Mouse (Mus musculus): ENCODE measurements at regions not wholly inside any gene's neighbourhood (a gene's known extent, or its start where the extent isn't known, plus 50 kb on each side); places are given as distances from the start of the nearest gene placed in this dataset.

GRCm38 (mm10) chr11:112991862-112992261 is 209.8 kb downstream of the Sox9 start:
- WGBS: 23% methylated on average over 13 of the region's 13 CpGs
- no peak overlapping the region for H3K4me2 ChIP-seq (ENCODE audit: low read length)
- no peak for DNase-seq (ENCODE audit: low spot score)
- H3K9me3 ChIP-seq (ENCODE audit: control insufficient read depth, low read length): no peaks in the 10 kb centered on the region
- no peaks in the 10 kb centered on the region for H3K36me3 ChIP-seq (ENCODE audit: control insufficient read depth, insufficient read depth, low read length)
- 0 out of 2 replicates have a peak, but pooled peaks have one; percentile 34 for ATAC-seq (replicated peaks; ENCODE audit: low FRiP score, low TSS enrichment, low read depth)
- no peak overlapping the region for H3K27ac ChIP-seq (ENCODE audit: low read depth)
- H3K4me1 ChIP-seq (replicated peaks; ENCODE audit: control insufficient read depth, insufficient read depth, low read length): peaks cover 24% of the 10 kb centered on the region
- H3K4me3 ChIP-seq (ENCODE audit: low read depth, low read length): no peak overlapping the region
- H3K9ac ChIP-seq (ENCODE audit: low read length): no peak overlapping the region
- H3K27me3 ChIP-seq (replicated peaks; ENCODE audit: control insufficient read depth, insufficient read depth, low read length): no peaks in the 10 kb centered on the region

GRCm38 (mm10) chr11:112998777-112999583 is 217.0 kb downstream of the Sox9 start:
- H3K27me3 ChIP-seq (replicated peaks; ENCODE audit: control insufficient read depth, insufficient read depth, low read length): no peaks in the 10 kb centered on the region
- no peak overlapping the region for H3K4me3 ChIP-seq (ENCODE audit: low read depth, low read length)
- no peak overlapping the region for H3K4me2 ChIP-seq (ENCODE audit: low read length)
- no peak overlapping the region for H3K27ac ChIP-seq (ENCODE audit: low read depth)
- no peaks in the 10 kb centered on the region for H3K36me3 ChIP-seq (ENCODE audit: control insufficient read depth, insufficient read depth, low read length)
- no peak for ATAC-seq (replicated peaks; ENCODE audit: low FRiP score, low TSS enrichment, low read depth)
- H3K4me1 ChIP-seq (replicated peaks; ENCODE audit: control insufficient read depth, insufficient read depth, low read length): no peaks in the 10 kb centered on the region
- no peak for DNase-seq (ENCODE audit: low spot score)
- 46% methylated on average over 5 of the region's 5 CpGs for WGBS
- no peak overlapping the region for H3K9ac ChIP-seq (ENCODE audit: low read length)
- H3K9me3 ChIP-seq (ENCODE audit: control insufficient read depth, low read length): no peaks in the 10 kb centered on the region

GRCm38 (mm10) chr11:113001071-113001470 is 219.0 kb downstream of the Sox9 start:
- no peak for ATAC-seq (replicated peaks; ENCODE audit: low FRiP score, low TSS enrichment, low read depth)
- no peaks in the 10 kb centered on the region for H3K9me3 ChIP-seq (ENCODE audit: control insufficient read depth, low read length)

GRCm38 (mm10) chr11:113005895-113006294 is 223.9 kb downstream of the Sox9 start:
- WGBS: 67% methylated on average over 9 of the region's 9 CpGs

More at GRCm38 (mm10) chr11:113001071-113001470, 219.0 kb downstream of the Sox9 start:
- Histone ChIP-seq H3K4me1 (replicated peaks; ENCODE audit: control insufficient read depth, insufficient read depth, low read length) (no peaks in the 10 kb centered on the region), H3K27ac (ENCODE audit: low read depth) (no peak overlapping the region), H3K27me3 (replicated peaks; ENCODE audit: control insufficient read depth, insufficient read depth, low read length) (no peaks in the 10 kb centered on the region), H3K4me3 (ENCODE audit: low read depth, low read length) (no peak overlapping the region), H3K9ac (ENCODE audit: low read length) (no peak overlapping the region), H3K36me3 (ENCODE audit: control insufficient read depth, insufficient read depth, low read length) (no peaks in the 10 kb centered on the region), H3K4me2 (ENCODE audit: low read length) (no peak overlapping the region)
- DNase-seq (ENCODE audit: low spot score): no peak
- WGBS: 72% methylated on average over 6 of the region's 6 CpGs

GRCm38 (mm10) chr11:113008521-113008920 is 226.5 kb downstream of the Sox9 start:
- no peak overlapping the region for H3K9ac ChIP-seq (ENCODE audit: low read length)
- H3K27ac ChIP-seq (ENCODE audit: low read depth): no peak overlapping the region
- ATAC-seq (replicated peaks; ENCODE audit: low FRiP score, low TSS enrichment, low read depth) (no peak), DNase-seq (ENCODE audit: low spot score) (no peak)
- no peaks in the 10 kb centered on the region for H3K36me3 ChIP-seq (ENCODE audit: control insufficient read depth, insufficient read depth, low read length)
- H3K9me3 ChIP-seq (ENCODE audit: control insufficient read depth, low read length): no peaks in the 10 kb centered on the region
- no peaks in the 10 kb centered on the region for H3K4me1 ChIP-seq (replicated peaks; ENCODE audit: control insufficient read depth, insufficient read depth, low read length)
- H3K4me2 ChIP-seq (ENCODE audit: low read length): no peak overlapping the region
- WGBS: 68% methylated on average over 4 of the region's 4 CpGs
- no peaks in the 10 kb centered on the region for H3K27me3 ChIP-seq (replicated peaks; ENCODE audit: control insufficient read depth, insufficient read depth, low read length)
- no peak overlapping the region for H3K4me3 ChIP-seq (ENCODE audit: low read depth, low read length)

More at GRCm38 (mm10) chr11:113005895-113006294, 223.9 kb downstream of the Sox9 start:
- ATAC-seq (replicated peaks; ENCODE audit: low FRiP score, low TSS enrichment, low read depth): no peak
- Histone ChIP-seq H3K36me3 (ENCODE audit: control insufficient read depth, insufficient read depth, low read length) (no peaks in the 10 kb centered on the region), H3K9me3 (ENCODE audit: control insufficient read depth, low read length) (no peaks in the 10 kb centered on the region), H3K27ac (ENCODE audit: low read depth) (no peak overlapping the region), H3K9ac (ENCODE audit: low read length) (no peak overlapping the region), H3K4me1 (replicated peaks; ENCODE audit: control insufficient read depth, insufficient read depth, low read length) (no peaks in the 10 kb centered on the region), H3K4me3 (ENCODE audit: low read depth, low read length) (no peak overlapping the region), H3K4me2 (ENCODE audit: low read length) (no peak overlapping the region), H3K27me3 (replicated peaks; ENCODE audit: control insufficient read depth, insufficient read depth, low read length) (no peaks in the 10 kb centered on the region)
- no peak for DNase-seq (ENCODE audit: low spot score)

- ATAC-seq (replicated peaks; ENCODE audit: low FRiP score, low TSS enrichment, low read depth): no peak
- 82% methylated on average over 6 of the region's 6 CpGs for WGBS
These were observed 227.4 kb downstream of the Sox9 start for GRCm38 (mm10) chr11:113009376-113009775.

GRCm38 (mm10) chr11:113010906-113011305 is 228.9 kb downstream of the Sox9 start:
- no peaks in the 10 kb centered on the region; the same call in 1 of the 2 replicates for H3K4me1 ChIP-seq (replicated peaks; ENCODE audit: control insufficient read depth, insufficient read depth, low read length)

More at GRCm38 (mm10) chr11:113009376-113009775, 227.4 kb downstream of the Sox9 start:
- Histone ChIP-seq H3K27me3 (replicated peaks; ENCODE audit: control insufficient read depth, insufficient read depth, low read length) (no peaks in the 10 kb centered on the region), H3K4me2 (ENCODE audit: low read length) (no peak overlapping the region), H3K9me3 (ENCODE audit: control insufficient read depth, low read length) (no peaks in the 10 kb centered on the region), H3K27ac (ENCODE audit: low read depth) (no peak overlapping the region), H3K9ac (ENCODE audit: low read length) (no peak overlapping the region), H3K4me1 (replicated peaks; ENCODE audit: control insufficient read depth, insufficient read depth, low read length) (no peaks in the 10 kb centered on the region), H3K36me3 (ENCODE audit: control insufficient read depth, insufficient read depth, low read length) (no peaks in the 10 kb centered on the region), H3K4me3 (ENCODE audit: low read depth, low read length) (no peak overlapping the region)
- DNase-seq (ENCODE audit: low spot score): no peak

GRCm38 (mm10) chr11:113014186-113015010 is 232.4 kb downstream of the Sox9 start:
- Histone ChIP-seq H3K27me3 (replicated peaks; ENCODE audit: control insufficient read depth, insufficient read depth, low read length) (no peaks in the 10 kb centered on the region), H3K36me3 (ENCODE audit: control insufficient read depth, insufficient read depth, low read length) (no peaks in the 10 kb centered on the region), H3K4me2 (ENCODE audit: low read length) (no peak overlapping the region), H3K4me1 (replicated peaks; ENCODE audit: control insufficient read depth, insufficient read depth, low read length) (peaks cover 3% of the 10 kb centered on the region; the same call in 1 of the 2 replicates), H3K27ac (ENCODE audit: low read depth) (no peak overlapping the region), H3K4me3 (ENCODE audit: low read depth, low read length) (no peak overlapping the region), H3K9me3 (ENCODE audit: control insufficient read depth, low read length) (no peaks in the 10 kb centered on the region), H3K9ac (ENCODE audit: low read length) (no peak overlapping the region)
- DNase-seq (ENCODE audit: low spot score): no peak
- no peak for ATAC-seq (replicated peaks; ENCODE audit: low FRiP score, low TSS enrichment, low read depth)
- WGBS: 57% methylated on average over 10 of the region's 10 CpGs

More at GRCm38 (mm10) chr11:113010906-113011305, 228.9 kb downstream of the Sox9 start:
- Histone ChIP-seq H3K27me3 (replicated peaks; ENCODE audit: control insufficient read depth, insufficient read depth, low read length) (no peaks in the 10 kb centered on the region), H3K4me2 (ENCODE audit: low read length) (no peak overlapping the region), H3K9me3 (ENCODE audit: control insufficient read depth, low read length) (no peaks in the 10 kb centered on the region), H3K36me3 (ENCODE audit: control insufficient read depth, insufficient read depth, low read length) (no peaks in the 10 kb centered on the region), H3K27ac (ENCODE audit: low read depth) (no peak overlapping the region), H3K4me3 (ENCODE audit: low read depth, low read length) (no peak overlapping the region), H3K9ac (ENCODE audit: low read length) (no peak overlapping the region)
- 88% methylated on average over 5 of the region's 5 CpGs for WGBS
- DNase-seq (ENCODE audit: low spot score) (no peak), ATAC-seq (replicated peaks; ENCODE audit: low FRiP score, low TSS enrichment, low read depth) (no peak)

Data from intestine, embryonic 14.5 days (tissue).